Mouse (Mus musculus): ENCODE results near the gene Zfp579.

- TF ChIP-seq POLR2A (IDR thresholded peaks at IDR 0.05; ENCODE audit: insufficient read depth, low read depth, low read length) (no peak), EP300 (IDR thresholded peaks at IDR 0.05; ENCODE audit: insufficient read depth, low read depth, low read length) (no peak)
Measured at GRCm38 (mm10) chr7:5029543-5029942, 33.6 kb upstream of the Zfp579 start.
